Mouse (Mus musculus) heart, adult 8-10 months (tissue): ENCODE results near the gene Eno2. TPM values are rescaled to one million over a fixed set of nuclear protein-coding genes. Genes with fewer than 3 reads are reported as not detected.
A peak's percentile ranks its signal among the peaks of the same experiment; 100 is the strongest.

ENCODE experiments used
- DNase-seq: peaks from one replicate; pipeline ENCODE4 v3.0.0; 2022; ENCODE audit warnings: low spot score
- microRNA-seq: library from miRNA; unstranded; fragments of <30 nt; microRNA quantifications from one replicate; pipeline ENCODE4 v1.2.0, GENCODE M21; 2022
- total RNA-seq, 4 experiments: library from RNA; stranded (reverse); gene quantifications; 2 replicates each; pipeline ENCODE4 v1.2.4; 2022

The Eno2 gene
- total RNA-seq, 4 experiments from 2014 or later: 3.2 to 6.1 (median 4.8) TPM

GRCm38 (mm10) chr6:124711824-124712782 lies 57.4 kb downstream of the Eno2 start, which contains the start of the genes Emg1 and Phb2:
TSS of gene Emg1 (minus strand) at chr6:124712178.
TSS of gene Phb2 (plus strand) at chr6:124712336.
- DNase-seq: peak; percentile 97

Small RNA genes within 50 kb of the gene (microRNA-seq; reads per million reads assigned to microRNA genes)
- gene Mir141 (6.4 reads per million, percentile 16 among the genes with 10 or more reads in this experiment), gene Mir200c (157 reads per million, percentile 65 among the genes with 10 or more reads in this experiment)

Other genes with a start within 250 kb of the Eno2 start
- 10 to 100 TPM; 21.5 to 26.8 (median 24.0) TPM for gene C1s1, start 227.3 kb downstream of the Eno2 start, total RNA-seq
- 1 to 10 TPM; 1.3 to 3.0 (median 1.7) TPM for gene C1rb, start 199.4 kb downstream of the Eno2 start, total RNA-seq
- under 1 TPM; 0.28 to 0.65 (median 0.48) TPM for gene C1s2, start 133.6 kb downstream of the Eno2 start, total RNA-seq
- gene Lpcat3, start 106.6 kb downstream of the Eno2 start, total RNA-seq: 10 to 100 TPM; 38.8 to 39.9 (median 39.1) TPM
- 10 to 100 TPM; 64.4 to 81.5 (median 73.0) TPM for gene Emg1, start 57.5 kb downstream of the Eno2 start, total RNA-seq
- gene Phb2, start 57.3 kb downstream of the Eno2 start, total RNA-seq: 100 to 1,000 TPM; 251 to 296 (median 279) TPM
- 1 to 10 TPM; 2.0 to 5.7 (median 3.1) TPM for gene Ptpn6, start 31.0 kb downstream of the Eno2 start, total RNA-seq
- 100 to 1,000 TPM; 286 to 318 (median 310) TPM for gene Grcc10, start 28.3 kb downstream of the Eno2 start, total RNA-seq
- under 1 TPM in 1 of 4 experiments, not detected in 3; 0.41 TPM for gene Gm45234, start 13.7 kb downstream of the Eno2 start, total RNA-seq
- 10 to 100 TPM; 40.9 to 48.2 (median 45.2) TPM for gene Atn1, start 13.1 kb downstream of the Eno2 start, total RNA-seq
- gene Lrrc23, start 10.1 kb upstream of the Eno2 start, total RNA-seq: 1 to 10 TPM in 1 of 4 experiments, under 1 TPM in 2, not detected in 1; 0.37 to 1.2 (median 0.41) TPM
- 1 to 10 TPM; 2.0 to 5.8 (median 3.2) TPM for gene Spsb2, start 39.0 kb upstream of the Eno2 start, total RNA-seq
- 1,000 to 10,000 TPM in 1 of 4 experiments, 100 to 1,000 TPM in 3; 893 to 1,022 (median 969) TPM for gene Tpi1, start 44.6 kb upstream of the Eno2 start, total RNA-seq
- 10 to 100 TPM; 72.5 to 79.7 (median 75.8) TPM for gene Usp5, start 59.8 kb upstream of the Eno2 start, total RNA-seq
- gene Cdca3, start 59.9 kb upstream of the Eno2 start, total RNA-seq: 1 to 10 TPM in 1 of 4 experiments, under 1 TPM in 3; 0.14 to 1.4 (median 0.40) TPM
- 10 to 100 TPM; 11.6 to 18.4 (median 16.7) TPM for gene Gnb3, start 70.6 kb upstream of the Eno2 start, total RNA-seq
- gene P3h3, start 88.1 kb upstream of the Eno2 start, total RNA-seq: 1 to 10 TPM; 8.0 to 9.7 (median 9.4) TPM
- 1 to 10 TPM in 1 of 4 experiments, under 1 TPM in 3; 0.31 to 1.6 (median 0.74) TPM for gene Gpr162, start 94.3 kb upstream of the Eno2 start, total RNA-seq
- gene Cd4, start 118.5 kb upstream of the Eno2 start, total RNA-seq: under 1 TPM; 0.19 to 0.54 (median 0.25) TPM
- under 1 TPM in 2 of 4 experiments, not detected in 2; 0.24 to 0.75 TPM for gene Lag3, start 142.0 kb upstream of the Eno2 start, total RNA-seq
- 100 to 1,000 TPM; 116 to 160 (median 152) TPM for gene Ptms, start 150.4 kb upstream of the Eno2 start, total RNA-seq
- 100 to 1,000 TPM; 177 to 202 (median 195) TPM for gene Mlf2, start 161.7 kb upstream of the Eno2 start, total RNA-seq
- 100 to 1,000 TPM in 2 of 4 experiments, 10 to 100 TPM in 2; 98.1 to 109 (median 103) TPM for gene Cops7a, start 195.9 kb upstream of the Eno2 start, total RNA-seq
- gene Pianp, start 227.0 kb upstream of the Eno2 start, total RNA-seq: 1 to 10 TPM in 1 of 4 experiments, under 1 TPM in 3; 0.31 to 2.7 (median 0.41) TPM
- gene Zfp384, start 239.5 kb upstream of the Eno2 start, total RNA-seq: 10 to 100 TPM; 21.0 to 24.4 (median 23.6) TPM